Mouse (Mus musculus): ENCODE measurements at regions not wholly inside any gene's neighbourhood (a gene's known extent, or its start where the extent isn't known, plus 50 kb on each side); places are given as distances from the start of the nearest gene placed in this dataset.

DNA sequence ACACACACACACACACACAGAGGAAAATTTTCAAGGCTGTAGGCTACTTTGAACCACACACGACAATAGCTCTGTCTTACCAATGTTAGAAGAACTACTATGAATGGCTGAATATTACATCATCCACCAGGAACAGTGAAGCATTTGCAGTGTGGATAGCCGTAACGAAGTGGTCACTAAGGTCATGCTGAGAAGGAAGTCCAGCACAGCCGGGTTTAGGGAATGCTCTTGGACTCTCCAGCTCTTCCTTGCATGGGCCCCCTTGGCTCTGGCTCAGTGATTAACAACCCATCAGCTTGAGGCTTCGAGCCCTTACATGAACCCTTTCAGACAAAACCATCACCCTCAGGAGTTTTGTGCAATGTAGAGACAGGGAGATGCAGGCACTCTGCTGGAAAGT lies 245.3 kb downstream of the Adamts20 start:
- DNase-seq: no peak

- no peak for DNase-seq
These were observed 248.5 kb downstream of the Adamts20 start for GRCm38 (mm10) chr15:94216703-94217102.

GRCm38 (mm10) chr15:94214440-94214839 lies 250.8 kb downstream of the Adamts20 start:
- DNase-seq: peak in 1 of 2 experiments; percentile 29

- DNase-seq: peak in 1 of 2 experiments; percentile 19
These were observed 251.8 kb downstream of the Adamts20 start for GRCm38 (mm10) chr15:94213393-94213792.

GRCm38 (mm10) chr15:94208476-94208875 lies 256.7 kb downstream of the Adamts20 start:
- DNase-seq: no peak

GRCm38 (mm10) chr15:94206454-94206853 lies 258.8 kb downstream of the Adamts20 start:
- DNase-seq: no peak

GRCm38 (mm10) chr15:94205309-94205893 lies 259.8 kb downstream of the Adamts20 start:
- no peak for DNase-seq

GRCm38 (mm10) chr15:94190081-94190488 lies 275.1 kb downstream of the Adamts20 start:
- DNase-seq: no peak

DNA sequence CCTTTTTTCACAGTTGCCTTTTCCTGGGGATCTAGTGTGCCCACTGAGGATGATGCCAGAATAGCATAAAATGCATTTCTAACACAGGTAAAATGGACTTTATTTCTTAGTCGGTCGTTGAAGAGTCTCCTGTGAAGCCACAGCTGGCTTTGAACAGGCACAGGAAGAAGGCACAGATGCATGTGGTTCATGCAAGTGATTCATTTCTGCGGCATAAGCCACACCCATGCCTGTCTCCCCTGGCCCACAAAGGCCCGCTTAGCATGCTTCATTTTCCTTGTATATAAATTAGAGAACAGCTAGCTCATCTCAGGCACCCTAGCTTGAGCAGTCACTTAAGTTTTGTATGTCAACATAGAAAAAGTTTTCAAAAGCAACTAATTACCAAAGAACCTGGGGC lies 277.6 kb downstream of the Adamts20 start:
- DNase-seq: no peak

DNA sequence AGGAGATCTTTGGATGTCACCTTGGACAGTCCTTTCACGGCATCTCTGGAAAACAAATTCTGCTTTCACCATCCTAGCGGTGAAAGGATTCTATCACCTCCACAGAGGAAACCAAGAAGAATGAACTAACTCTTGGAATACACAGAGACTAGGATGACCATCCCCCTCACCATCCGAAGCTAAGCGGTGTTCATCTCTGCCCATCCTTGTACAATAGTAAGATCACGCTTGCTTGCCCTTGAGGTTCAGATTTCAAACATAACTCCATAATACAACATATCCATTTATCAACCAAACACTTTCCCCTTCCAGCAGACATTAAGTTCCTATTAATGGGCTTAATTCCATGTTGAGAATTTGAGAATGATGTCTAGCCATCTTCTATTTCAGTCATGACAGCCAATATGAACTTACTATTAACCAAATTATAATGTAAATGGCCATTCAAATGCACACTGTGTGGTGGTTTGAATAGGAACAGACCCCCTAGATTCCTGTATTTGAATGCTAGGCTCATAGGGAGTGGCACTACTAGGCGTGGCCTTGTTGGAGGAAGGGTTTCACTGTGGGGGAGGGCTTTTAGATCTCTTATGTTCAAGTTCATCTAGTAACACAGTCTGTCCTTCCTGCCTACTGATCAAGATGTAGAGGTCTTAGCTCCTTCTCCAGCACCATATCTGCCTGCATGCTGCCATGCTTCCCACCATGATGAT lies 281.4 kb downstream of the Adamts20 start:
- no peak for DNase-seq

- DNase-seq: no peak
These were observed 291.1 kb downstream of the Adamts20 start for GRCm38 (mm10) chr15:94174083-94174482.

DNA sequence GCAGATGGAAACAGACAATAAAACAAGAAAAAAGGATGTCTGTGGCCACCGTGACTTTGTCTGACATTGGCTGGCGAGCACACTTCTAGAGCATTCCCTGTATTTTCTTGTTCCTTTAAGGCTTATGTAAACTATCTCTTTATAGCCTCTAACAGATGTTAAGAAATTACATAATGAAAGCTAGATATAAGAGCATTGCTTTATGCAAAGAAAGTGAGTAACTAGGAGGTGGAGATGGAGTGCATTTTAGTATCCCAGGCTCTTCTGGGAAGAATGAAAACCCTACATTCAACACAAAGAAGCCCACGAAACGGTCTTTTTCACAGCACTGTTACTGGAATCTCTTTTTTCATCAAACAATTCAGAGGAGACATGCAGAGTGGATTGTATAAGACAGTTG lies 304.4 kb downstream of the Adamts20 start:
- DNase-seq: no peak

GRCm38 (mm10) chr15:94139534-94139958 lies 325.7 kb downstream of the Adamts20 start:
- peak; percentile 10 to 31 for DNase-seq

DNA sequence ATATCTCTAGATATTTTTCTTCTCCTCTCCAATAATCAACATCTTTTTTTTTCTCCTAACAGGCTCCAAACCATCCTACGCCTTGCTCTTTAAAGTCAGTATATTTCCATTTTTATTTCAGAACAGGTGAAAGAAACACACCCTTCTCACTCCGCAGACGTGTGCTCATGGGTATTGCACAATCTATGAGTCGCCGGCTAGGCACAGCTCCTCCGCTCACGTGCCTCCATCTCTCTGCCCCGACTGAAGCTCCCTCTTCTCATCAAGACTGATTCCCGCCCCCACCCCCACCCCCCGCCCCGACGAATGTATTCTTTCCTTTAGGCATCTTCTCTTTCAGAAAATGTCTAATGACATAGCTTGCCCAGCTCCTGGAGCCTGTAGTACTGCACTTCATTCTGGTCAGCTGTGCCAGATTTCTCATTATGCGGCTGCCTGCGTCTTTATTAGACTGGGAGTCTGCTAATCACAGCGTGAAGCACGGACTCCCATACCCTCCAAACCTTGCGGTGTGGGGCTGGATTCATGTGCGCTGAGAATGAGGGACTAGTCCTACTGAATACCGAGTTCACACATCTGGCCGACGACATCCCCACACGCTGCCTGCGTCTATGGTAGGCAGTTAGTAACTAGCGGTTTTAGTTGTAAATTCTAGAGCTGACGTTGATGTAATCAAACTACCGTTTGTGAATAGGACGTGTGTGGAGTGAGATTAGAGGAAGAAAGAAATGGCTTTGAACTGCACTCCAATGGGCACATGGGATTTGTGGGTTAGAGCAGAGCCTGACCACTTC lies 327.9 kb downstream of the Adamts20 start:
- DNase-seq: no peak

DNA sequence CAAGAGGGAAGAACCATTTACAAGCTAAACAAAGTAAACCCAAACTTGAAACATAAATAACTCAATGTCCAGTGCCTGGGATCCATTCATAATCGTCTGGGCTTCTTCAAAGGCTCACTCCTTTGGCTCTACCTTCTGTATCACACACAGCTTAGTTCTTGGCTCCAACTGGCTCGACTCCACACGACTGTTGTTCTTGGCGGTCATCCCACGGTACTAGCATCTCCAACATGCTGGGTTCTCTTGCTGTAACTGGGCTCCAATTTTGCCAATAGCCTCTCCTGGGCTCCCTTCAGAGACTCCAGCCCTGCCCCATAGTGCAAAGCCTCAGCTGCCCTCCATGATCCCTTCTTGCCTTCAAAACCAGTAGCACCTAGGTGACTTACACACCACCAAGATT lies 352.4 kb downstream of the Adamts20 start:
- peak; percentile 14 to 26 for DNase-seq

DNA sequence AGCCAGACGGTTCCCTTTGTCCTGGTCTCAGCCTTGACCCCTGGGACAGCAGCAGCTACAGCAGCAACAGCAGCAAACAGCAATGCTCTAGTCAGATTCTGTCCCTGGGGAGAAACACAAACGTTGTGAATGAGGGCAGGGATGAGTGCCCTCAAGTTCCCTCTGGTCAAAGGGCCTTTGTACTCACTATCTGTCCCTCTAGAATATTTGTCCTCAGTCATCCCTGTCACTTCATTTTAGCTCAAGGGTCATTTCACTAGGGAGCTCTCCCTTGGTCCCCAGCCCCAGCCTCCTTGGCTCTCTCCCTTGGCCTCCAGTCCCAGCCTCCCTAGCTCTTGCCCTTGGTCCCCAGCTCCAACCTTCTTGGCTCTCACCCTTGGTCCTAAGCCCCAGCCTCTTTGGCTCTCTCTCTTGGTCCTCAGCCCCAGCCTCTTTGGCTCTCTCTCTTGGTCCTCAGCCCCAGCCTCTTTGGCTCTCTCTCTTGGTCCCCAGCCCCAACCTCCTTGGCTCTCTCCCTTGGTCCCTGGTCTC lies 358.0 kb downstream of the Adamts20 start:
- peak; percentile 18 to 67 for DNase-seq

DNA sequence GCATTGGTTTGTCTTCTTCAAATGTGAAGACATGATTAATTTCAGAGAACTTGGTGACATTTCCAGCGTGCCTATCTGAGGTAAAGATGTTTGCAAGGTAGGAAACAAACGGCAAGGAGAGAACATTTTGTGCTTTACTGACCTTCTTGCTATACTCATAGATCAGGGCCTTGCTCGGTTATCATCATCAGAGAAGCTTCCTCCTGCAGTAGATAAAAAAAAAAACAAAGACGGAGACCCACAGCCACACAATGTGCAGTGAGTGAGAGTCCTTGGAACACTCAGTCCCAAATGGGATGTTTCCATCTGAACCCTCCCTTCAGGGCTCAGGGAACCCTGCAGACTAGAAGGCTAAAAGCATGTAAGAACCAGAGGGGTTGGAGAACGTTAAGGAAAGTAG lies 374.6 kb downstream of the Adamts20 start:
- no peak for DNase-seq

- DNase-seq: no peak
These were observed 375.4 kb downstream of the Adamts20 start for GRCm38 (mm10) chr15:94089856-94090255.

- DNase-seq: no peak
These were observed 382.8 kb downstream of the Adamts20 start for GRCm38 (mm10) chr15:94082369-94082768.

GRCm38 (mm10) chr15:94077056-94077455 lies 388.2 kb downstream of the Adamts20 start:
- no peak for DNase-seq

DNA sequence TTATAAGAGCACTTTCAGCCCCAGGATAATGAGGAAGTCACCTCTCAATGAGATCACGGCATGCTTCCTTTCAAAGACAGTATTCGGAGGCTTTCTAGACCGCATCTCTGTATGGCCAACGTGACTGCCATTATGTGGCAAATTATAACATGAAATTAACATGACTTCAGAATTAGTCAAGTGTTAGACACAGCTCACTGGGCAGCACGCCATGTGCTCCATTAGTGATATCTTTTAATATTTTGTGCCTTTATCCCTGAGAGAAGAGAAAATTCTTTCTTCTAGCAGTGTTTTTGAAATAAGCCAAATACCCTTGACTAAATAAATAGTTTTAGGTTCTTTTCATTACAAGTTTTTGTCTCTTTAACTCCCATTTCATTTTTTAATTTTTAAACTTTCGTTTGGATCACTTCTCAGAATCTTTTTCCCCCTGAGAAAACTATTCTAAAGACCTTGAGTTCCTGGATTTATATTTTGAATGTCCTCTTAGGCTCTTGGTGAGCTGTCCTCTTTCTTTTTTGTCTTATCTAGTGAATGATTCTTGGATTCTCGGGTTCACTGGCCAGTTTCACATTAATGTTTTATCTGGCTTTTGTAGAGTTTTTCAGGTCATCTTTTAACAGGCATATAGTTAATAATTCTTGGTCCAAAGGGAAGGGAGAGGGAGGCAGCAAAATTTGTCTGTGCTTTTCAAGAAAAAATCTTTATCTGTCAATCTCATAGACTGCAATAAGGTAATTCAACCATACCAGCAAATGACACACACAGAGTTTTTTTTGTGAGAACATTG lies 390.9 kb downstream of the Adamts20 start:
- DNase-seq: peak; percentile 2

GRCm38 (mm10) chr15:94067721-94068120 lies 397.5 kb downstream of the Adamts20 start:
- no peak for DNase-seq
